Mouse (Mus musculus) cerebellum, adult 2 months (tissue): ENCODE results near the gene Olfr52.

Experiments used
- CTCF ChIP-seq: fragments of 200-500 bp; IDR thresholded peaks from 2 replicates; pipeline ENCODE4 v1.5.1; 2011; ENCODE audit warnings: low read depth, mild to moderate bottlenecking, control low read depth, low read length, moderate library complexity, borderline replicate concordance; ENCODE audit not compliant: insufficient read depth
- POLR2A ChIP-seq: fragments of 200-500 bp; IDR thresholded peaks from 2 replicates; pipeline ENCODE4 v1.6.1; 2011; ENCODE audit warnings: low read length, control low read depth, borderline replicate concordance; ENCODE audit not compliant: insufficient read depth

GRCm38 (mm10) chr2:86146632-86147031, 38.9 kb downstream of the Olfr52 start, which contains the start of gene Olfr1040:
- TF ChIP-seq CTCF (no peak), POLR2A (no peak)
